Mouse (Mus musculus): ENCODE measurements around the gene Ddx41. TPM values are rescaled to one million over a fixed set of nuclear protein-coding genes. Genes with fewer than 3 reads are reported as not detected.
"Not testable (repeated sequence)": the region's sequence is repeated elsewhere in the genome, so short reads cannot be mapped to it uniquely, and the experiment has no call there.

Ddx41 gene
- total and polyA plus RNA-seq, 2 experiments from 2014 or later = 16.3 to 30.4 TPM

DNA sequence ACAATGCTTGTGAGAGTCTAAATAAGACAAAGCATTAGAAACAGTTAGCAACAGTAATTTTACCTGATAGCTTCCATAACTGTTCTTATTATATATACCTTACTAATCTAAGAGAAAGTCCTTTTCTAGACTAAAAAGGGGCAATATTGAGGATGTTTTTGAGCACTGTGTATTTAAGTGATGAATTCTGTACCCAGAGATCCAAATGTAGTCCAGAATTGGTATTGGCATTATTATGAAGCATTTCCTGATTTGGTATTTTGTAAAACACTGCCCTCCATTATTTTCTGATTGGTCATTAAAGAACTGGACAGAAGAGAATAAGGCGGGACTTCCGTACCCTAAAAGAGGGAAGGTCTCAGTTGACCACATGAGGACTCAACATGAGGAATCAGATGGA, 37.0 kb upstream of the Ddx41 start, which contains the start of gene Tmed9:
TSS of gene Tmed9 (plus strand) at position 301 of the 400 bp plus-strand sequence.
- Histone ChIP-seq H3K36me3 (replicated peaks; ENCODE audit: control insufficient read depth, insufficient read depth, low read length) (no peaks in the 10 kb centered on the region), H3K4me2 (ENCODE audit: low read depth, low read length) (no peak within 1 kb of the TSS), H3K27ac (ENCODE audit: low read depth) (no peak within 1 kb of the TSS), H3K27me3 (ENCODE audit: control insufficient read depth, insufficient read depth, low read length) (no peaks in the 10 kb centered on the region), H3K4me3 (ENCODE audit: low read depth, low read length) (no peak within 1 kb of the TSS), H3K4me1 (ENCODE audit: control insufficient read depth, insufficient read depth) (peaks cover 12% of the 10 kb centered on the region), H3K9ac (replicated peaks; ENCODE audit: low read depth, low read length) (no peak within 1 kb of the TSS), H3K9me3 (replicated peaks; ENCODE audit: control insufficient read depth, low read length) (0 out of 2 replicates have a peak, but pooled peaks cover 4% of the 10 kb centered on the region)
- WGBS = 91% methylated on average over 2 of the region's 2 CpGs
- DNase-seq (ENCODE audit: low spot score) (no peak), ATAC-seq (ENCODE audit: insufficient read depth, low read depth) (no peak)
- no peak for TF ChIP-seq CTCF (IDR thresholded peaks at IDR 0.05; ENCODE audit: low read depth)
- TF ChIP-seq EP300 (IDR thresholded peaks at IDR 0.05; ENCODE audit: low read depth) = no peak

DNA sequence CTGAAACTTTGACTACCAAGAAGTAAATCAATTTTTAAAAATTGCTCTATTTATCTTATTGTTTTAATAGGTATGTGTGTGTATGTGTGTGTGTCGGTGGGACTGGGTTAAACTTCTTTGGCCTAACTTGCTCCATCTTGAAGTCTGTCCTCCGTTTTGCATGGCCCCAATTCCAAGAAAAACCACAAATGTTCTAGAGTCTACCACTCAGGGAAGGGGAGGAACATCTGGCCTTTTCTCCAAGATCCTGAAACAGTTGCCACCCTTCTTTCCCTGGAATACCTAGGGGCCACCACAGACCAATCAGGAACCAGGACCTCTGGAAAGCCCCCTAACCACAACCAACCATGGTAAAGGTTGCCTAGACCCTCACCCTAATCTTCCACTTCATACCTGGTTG, 35.5 kb upstream of the Ddx41 start:
- ATAC-seq (ENCODE audit: insufficient read depth, low read depth) (no peak), DNase-seq (ENCODE audit: low spot score) (no peak)
- H3K36me3 ChIP-seq (replicated peaks; ENCODE audit: control insufficient read depth, insufficient read depth, low read length) = no peaks in the 10 kb centered on the region
- peaks cover 12% of the 10 kb centered on the region for H3K4me1 ChIP-seq (ENCODE audit: control insufficient read depth, insufficient read depth)
- H3K27ac ChIP-seq (ENCODE audit: low read depth) = no peak overlapping the region
- no peak overlapping the region for H3K4me3 ChIP-seq (ENCODE audit: low read depth, low read length)
- H3K27me3 ChIP-seq (ENCODE audit: control insufficient read depth, insufficient read depth, low read length) = no peaks in the 10 kb centered on the region
- no peak overlapping the region for H3K9ac ChIP-seq (replicated peaks; ENCODE audit: low read depth, low read length)
- 0 out of 2 replicates have a peak, but pooled peaks cover 4% of the 10 kb centered on the region for H3K9me3 ChIP-seq (replicated peaks; ENCODE audit: control insufficient read depth, low read length)
- 84% methylated on average over 2 of the region's 2 CpGs for WGBS
- TF ChIP-seq CTCF (IDR thresholded peaks at IDR 0.05; ENCODE audit: low read depth) = no peak
- no peak for TF ChIP-seq EP300 (IDR thresholded peaks at IDR 0.05; ENCODE audit: low read depth)
- no peak overlapping the region for H3K4me2 ChIP-seq (ENCODE audit: low read depth, low read length)

DNA sequence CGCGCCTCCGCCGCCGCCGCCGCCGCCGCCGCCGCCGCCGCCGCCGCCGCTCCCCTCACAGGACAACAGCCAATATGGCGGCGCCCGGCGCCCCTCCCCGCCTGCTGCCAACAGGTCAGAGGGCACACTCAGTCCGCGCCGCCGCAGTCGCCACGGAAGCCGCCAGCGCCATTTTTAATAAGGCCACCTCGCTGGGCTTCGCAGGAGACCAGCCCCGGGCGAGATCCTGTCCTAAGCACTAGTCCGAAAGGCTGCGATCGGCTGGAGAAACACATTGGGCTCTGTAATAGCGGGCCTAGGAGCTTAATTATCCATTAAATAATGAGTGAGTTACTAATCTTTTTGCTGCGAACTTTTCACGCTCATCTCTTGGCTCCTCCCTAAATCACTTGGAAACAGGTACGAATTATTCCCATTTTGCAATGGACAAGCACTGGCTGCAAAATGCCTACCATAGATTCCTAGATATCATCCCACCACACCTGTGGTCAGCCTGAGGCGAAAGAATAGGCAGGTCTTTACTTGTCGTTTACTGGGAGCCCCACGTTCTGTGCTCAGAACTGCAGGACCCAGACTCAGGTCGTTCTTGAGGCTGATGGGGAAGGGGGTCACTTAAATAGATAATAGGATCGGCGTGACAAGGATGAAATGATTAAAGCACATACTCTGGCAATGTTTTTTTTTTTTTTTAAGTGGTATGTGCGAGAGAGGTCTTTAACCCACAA, 34.7 kb upstream of the Ddx41 start, which contains the start of gene Fam193b:
TSS of gene Fam193b (minus strand) at position 94 of the 725 bp plus-strand sequence.
- Histone ChIP-seq H3K9me3 (replicated peaks; ENCODE audit: control insufficient read depth, low read length) (0 out of 2 replicates have a peak, but pooled peaks cover 4% of the 10 kb centered on the region), H3K36me3 (replicated peaks; ENCODE audit: control insufficient read depth, insufficient read depth, low read length) (no peaks in the 10 kb centered on the region), H3K4me1 (ENCODE audit: control insufficient read depth, insufficient read depth) (peaks cover 12% of the 10 kb centered on the region), H3K27me3 (ENCODE audit: control insufficient read depth, insufficient read depth, low read length) (no peaks in the 10 kb centered on the region), H3K9ac (replicated peaks; ENCODE audit: low read depth, low read length) (peak within 1 kb of the TSS; percentile 95), H3K4me3 (ENCODE audit: low read depth, low read length) (peak within 1 kb of the TSS; percentile 88), H3K4me2 (ENCODE audit: low read depth, low read length) (peak within 1 kb of the TSS; percentile 92), H3K27ac (ENCODE audit: low read depth) (peak within 1 kb of the TSS; percentile 81)
- WGBS = 2% methylated on average over 31 of the region's 47 CpGs
- DNase-seq (ENCODE audit: low spot score) (peak; percentile 89), ATAC-seq (ENCODE audit: insufficient read depth, low read depth) (peak; percentile 97)
- TF ChIP-seq CTCF (IDR thresholded peaks at IDR 0.05; ENCODE audit: low read depth) (no peak), EP300 (IDR thresholded peaks at IDR 0.05; ENCODE audit: low read depth) (no peak)

DNA sequence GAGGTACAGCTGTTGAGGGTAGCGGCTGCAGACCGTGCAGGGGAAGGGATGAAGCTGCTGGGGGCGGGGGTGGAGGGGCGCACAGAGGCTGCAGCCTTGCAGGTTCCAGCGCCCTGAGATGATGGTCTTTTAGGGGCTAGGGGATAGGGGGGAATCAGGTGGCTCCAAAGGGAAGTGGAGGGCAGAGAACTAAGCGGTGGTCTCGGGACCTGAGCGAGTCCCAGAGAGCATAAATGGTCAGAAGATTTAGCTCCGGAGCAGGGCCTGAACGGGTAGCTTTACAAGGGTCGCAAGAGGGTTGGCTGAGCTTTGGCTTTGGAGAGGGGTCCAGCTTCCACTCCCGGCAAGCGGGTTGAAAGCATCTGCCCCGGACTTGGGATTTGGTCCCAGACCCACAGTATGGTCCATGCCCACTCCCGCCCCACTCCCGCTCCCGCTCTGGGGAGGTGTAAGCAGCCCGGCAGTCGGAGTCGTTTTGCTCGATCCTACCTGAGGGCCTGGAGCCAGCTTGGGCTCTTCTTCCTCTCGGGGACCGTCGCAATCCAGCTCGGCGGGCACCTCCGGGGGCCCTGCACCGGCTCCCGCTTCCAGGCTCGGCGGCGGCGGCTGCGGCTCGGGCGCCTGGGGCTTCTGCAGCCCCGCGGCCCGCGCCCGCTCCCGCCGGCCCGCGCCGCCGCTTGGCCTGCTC, 34.0 kb upstream of the Ddx41 start:
- no peaks in the 10 kb centered on the region for H3K27me3 ChIP-seq (ENCODE audit: control insufficient read depth, insufficient read depth, low read length)
- H3K9ac ChIP-seq (replicated peaks; ENCODE audit: low read depth, low read length) = peak overlapping the region; percentile 95
- DNase-seq (ENCODE audit: low spot score) = no peak
- WGBS = 0% methylated on average over 31 of the region's 47 CpGs
- H3K9me3 ChIP-seq (replicated peaks; ENCODE audit: control insufficient read depth, low read length) = 0 out of 2 replicates have a peak, but pooled peaks cover 4% of the 10 kb centered on the region
- peak overlapping the region; percentile 92 for H3K4me2 ChIP-seq (ENCODE audit: low read depth, low read length)
- peak overlapping the region; percentile 81 for H3K27ac ChIP-seq (ENCODE audit: low read depth)
- H3K4me3 ChIP-seq (ENCODE audit: low read depth, low read length) = peak overlapping the region; percentile 88
- peaks cover 12% of the 10 kb centered on the region for H3K4me1 ChIP-seq (ENCODE audit: control insufficient read depth, insufficient read depth)
- H3K36me3 ChIP-seq (replicated peaks; ENCODE audit: control insufficient read depth, insufficient read depth, low read length) = peaks cover 4% of the 10 kb centered on the region; the same call in 1 of the 2 replicates
- TF ChIP-seq EP300 (IDR thresholded peaks at IDR 0.05; ENCODE audit: low read depth) (no peak), CTCF (IDR thresholded peaks at IDR 0.05; ENCODE audit: low read depth) (no peak)
- ATAC-seq (ENCODE audit: insufficient read depth, low read depth) = peak; percentile 71

DNA sequence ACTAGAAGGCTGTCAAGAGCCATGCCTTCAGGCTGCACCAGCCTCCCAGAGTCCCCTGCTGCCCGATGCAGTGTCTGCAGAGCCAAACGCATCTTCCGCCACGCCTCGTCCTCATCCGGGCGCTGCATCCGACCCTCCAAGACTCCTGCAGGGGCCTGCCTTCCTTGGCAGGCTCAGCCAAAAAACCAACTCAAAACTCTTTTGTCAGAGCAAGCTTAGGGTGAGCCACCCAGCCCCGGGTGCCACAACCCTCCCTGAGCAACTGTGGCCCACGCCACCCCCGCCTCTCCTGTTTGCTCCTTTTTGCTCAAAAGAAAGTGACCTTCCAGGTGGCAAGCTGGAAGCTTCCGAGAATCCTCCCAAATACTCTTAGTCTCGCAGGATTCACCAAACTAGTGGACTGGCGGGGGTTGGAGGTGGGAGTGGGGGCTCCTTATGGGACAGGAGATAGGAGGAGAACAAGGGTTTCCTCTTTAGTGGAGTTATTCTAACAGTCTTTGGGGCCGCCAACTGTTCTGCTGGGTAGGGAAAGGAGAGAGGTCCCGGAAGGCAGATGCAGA, 33.3 kb upstream of the Ddx41 start:
- DNase-seq (ENCODE audit: low spot score) (no peak), ATAC-seq (ENCODE audit: insufficient read depth, low read depth) (no peak)
- H3K4me2 ChIP-seq (ENCODE audit: low read depth, low read length) = peak overlapping the region; percentile 92
- peak overlapping the region; percentile 95 for H3K9ac ChIP-seq (replicated peaks; ENCODE audit: low read depth, low read length)
- H3K27me3 ChIP-seq (ENCODE audit: control insufficient read depth, insufficient read depth, low read length) = no peaks in the 10 kb centered on the region
- peaks cover 12% of the 10 kb centered on the region for H3K4me1 ChIP-seq (ENCODE audit: control insufficient read depth, insufficient read depth)
- WGBS = 8% methylated on average over 16 of the region's 16 CpGs
- H3K27ac ChIP-seq (ENCODE audit: low read depth) = peak overlapping the region; percentile 81; the same call in 1 of the 2 replicates
- peak overlapping the region; percentile 88 for H3K4me3 ChIP-seq (ENCODE audit: low read depth, low read length)
- H3K9me3 ChIP-seq (replicated peaks; ENCODE audit: control insufficient read depth, low read length) = 0 out of 2 replicates have a peak, but pooled peaks cover 4% of the 10 kb centered on the region
- TF ChIP-seq EP300 (IDR thresholded peaks at IDR 0.05; ENCODE audit: low read depth) (no peak), CTCF (IDR thresholded peaks at IDR 0.05; ENCODE audit: low read depth) (no peak)
- H3K36me3 ChIP-seq (replicated peaks; ENCODE audit: control insufficient read depth, insufficient read depth, low read length) = peaks cover 4% of the 10 kb centered on the region; the same call in 1 of the 2 replicates

DNA sequence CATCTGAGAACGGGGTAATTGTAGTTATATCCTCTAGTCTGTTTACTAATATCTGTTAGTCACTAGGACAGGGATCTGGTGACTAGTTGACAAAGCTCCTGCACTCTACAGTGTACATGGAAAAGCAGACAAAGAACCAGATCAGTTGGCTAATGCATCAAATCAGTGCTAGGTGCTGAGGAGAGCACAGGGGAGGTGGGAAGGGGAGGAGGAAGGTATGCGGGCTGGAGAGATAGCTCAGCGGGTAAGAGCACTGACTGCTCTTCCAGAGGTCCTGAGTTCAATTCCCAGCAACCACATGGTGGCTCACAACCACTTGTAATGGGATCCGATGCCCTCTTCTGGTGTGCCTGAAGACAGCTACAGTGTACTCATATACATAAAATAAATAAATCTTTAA, 32.1 kb upstream of the Ddx41 start:
- 81% methylated on average over 4 of the region's 4 CpGs for WGBS
- not testable (repeated sequence) for H3K27me3 ChIP-seq (ENCODE audit: control insufficient read depth, insufficient read depth, low read length); H3K4me3 ChIP-seq (ENCODE audit: low read depth, low read length); H3K9ac ChIP-seq (replicated peaks; ENCODE audit: low read depth, low read length); H3K36me3 ChIP-seq (replicated peaks; ENCODE audit: control insufficient read depth, insufficient read depth, low read length); H3K27ac ChIP-seq (ENCODE audit: low read depth); H3K4me2 ChIP-seq (ENCODE audit: low read depth, low read length); H3K9me3 ChIP-seq (replicated peaks; ENCODE audit: control insufficient read depth, low read length); DNase-seq (ENCODE audit: low spot score); ATAC-seq (ENCODE audit: insufficient read depth, low read depth)
- H3K4me1 ChIP-seq (ENCODE audit: control insufficient read depth, insufficient read depth) = peaks cover 12% of the 10 kb centered on the region

Data from heart, postnatal 0 days (tissue).